Mouse (Mus musculus): ENCODE measurements around the gene AC140267.1. TPM values are rescaled to one million over a fixed set of nuclear protein-coding genes. Genes with fewer than 3 reads are reported as not detected.

The AC140267.1 gene
- polyA plus RNA-seq, 1 experiment from 2014 or later = not detected

GRCm38 (mm10) chr15:80203406-80203805 is 32.2 kb upstream of the AC140267.1 start:
- DNase-seq (ENCODE audit: low spot score) = peak; percentile 66
- no peak overlapping the region for H3K9ac ChIP-seq (ENCODE audit: low read length)
- no peak overlapping the region for H3K27ac ChIP-seq (ENCODE audit: low read depth)
- ATAC-seq (replicated peaks; ENCODE audit: low FRiP score, low TSS enrichment, low read depth) = no peak
- H3K27me3 ChIP-seq (replicated peaks; ENCODE audit: control insufficient read depth, insufficient read depth, low read length) = no peaks in the 10 kb centered on the region
- H3K9me3 ChIP-seq (ENCODE audit: control insufficient read depth, low read length) = no peaks in the 10 kb centered on the region; the same call in 1 of the 2 replicates
- no peak overlapping the region for H3K4me2 ChIP-seq (ENCODE audit: low read length)
- H3K36me3 ChIP-seq (ENCODE audit: control insufficient read depth, insufficient read depth, low read length) = no peaks in the 10 kb centered on the region
- H3K4me3 ChIP-seq (ENCODE audit: low read depth, low read length) = no peak overlapping the region
- 29% methylated on average over 4 of the region's 4 CpGs for WGBS
- no peaks in the 10 kb centered on the region for H3K4me1 ChIP-seq (replicated peaks; ENCODE audit: control insufficient read depth, insufficient read depth, low read length)

GRCm38 (mm10) chr15:80206057-80206565 is 29.5 kb upstream of the AC140267.1 start:
- H3K4me2 ChIP-seq (ENCODE audit: low read length) = no peak overlapping the region
- ATAC-seq (replicated peaks; ENCODE audit: low FRiP score, low TSS enrichment, low read depth) = no peak
- no peak overlapping the region for H3K9ac ChIP-seq (ENCODE audit: low read length)

GRCm38 (mm10) chr15:80208446-80208845 is 27.2 kb upstream of the AC140267.1 start:
- no peak overlapping the region for H3K4me2 ChIP-seq (ENCODE audit: low read length)
- no peak overlapping the region for H3K27ac ChIP-seq (ENCODE audit: low read depth)

More at GRCm38 (mm10) chr15:80206057-80206565, 29.5 kb upstream of the AC140267.1 start:
- Histone ChIP-seq H3K27ac (ENCODE audit: low read depth) (no peak overlapping the region), H3K36me3 (ENCODE audit: control insufficient read depth, insufficient read depth, low read length) (peaks cover 2% of the 10 kb centered on the region), H3K27me3 (replicated peaks; ENCODE audit: control insufficient read depth, insufficient read depth, low read length) (no peaks in the 10 kb centered on the region), H3K4me3 (ENCODE audit: low read depth, low read length) (no peak overlapping the region), H3K4me1 (replicated peaks; ENCODE audit: control insufficient read depth, insufficient read depth, low read length) (no peaks in the 10 kb centered on the region), H3K9me3 (ENCODE audit: control insufficient read depth, low read length) (no peaks in the 10 kb centered on the region)
- no peak for DNase-seq (ENCODE audit: low spot score)
- 79% methylated on average over 3 of the region's 3 CpGs for WGBS

GRCm38 (mm10) chr15:80213688-80214087 is 21.9 kb upstream of the AC140267.1 start:
- no peak for DNase-seq (ENCODE audit: low spot score)
- peaks cover 33% of the 10 kb centered on the region for H3K36me3 ChIP-seq (ENCODE audit: control insufficient read depth, insufficient read depth, low read length)
- no peaks in the 10 kb centered on the region for H3K4me1 ChIP-seq (replicated peaks; ENCODE audit: control insufficient read depth, insufficient read depth, low read length)
- no peak overlapping the region for H3K4me2 ChIP-seq (ENCODE audit: low read length)
- H3K27me3 ChIP-seq (replicated peaks; ENCODE audit: control insufficient read depth, insufficient read depth, low read length) = no peaks in the 10 kb centered on the region
- H3K27ac ChIP-seq (ENCODE audit: low read depth) = no peak overlapping the region
- no peak for ATAC-seq (replicated peaks; ENCODE audit: low FRiP score, low TSS enrichment, low read depth)
- no peaks in the 10 kb centered on the region for H3K9me3 ChIP-seq (ENCODE audit: control insufficient read depth, low read length)
- H3K9ac ChIP-seq (ENCODE audit: low read length) = no peak overlapping the region
- no peak overlapping the region for H3K4me3 ChIP-seq (ENCODE audit: low read depth, low read length)

More at GRCm38 (mm10) chr15:80208446-80208845, 27.2 kb upstream of the AC140267.1 start:
- no peaks in the 10 kb centered on the region for H3K9me3 ChIP-seq (ENCODE audit: control insufficient read depth, low read length)
- no peaks in the 10 kb centered on the region for H3K4me1 ChIP-seq (replicated peaks; ENCODE audit: control insufficient read depth, insufficient read depth, low read length)
- 56% methylated on average over 4 of the region's 4 CpGs for WGBS
- H3K36me3 ChIP-seq (ENCODE audit: control insufficient read depth, insufficient read depth, low read length) = peaks cover 23% of the 10 kb centered on the region
- no peak for DNase-seq (ENCODE audit: low spot score)
- no peak for ATAC-seq (replicated peaks; ENCODE audit: low FRiP score, low TSS enrichment, low read depth)
- no peaks in the 10 kb centered on the region for H3K27me3 ChIP-seq (replicated peaks; ENCODE audit: control insufficient read depth, insufficient read depth, low read length)
- no peak overlapping the region for H3K4me3 ChIP-seq (ENCODE audit: low read depth, low read length)
- no peak overlapping the region for H3K9ac ChIP-seq (ENCODE audit: low read length)

GRCm38 (mm10) chr15:80215716-80216479 is 19.7 kb upstream of the AC140267.1 start:
- 16% methylated on average over 10 of the region's 10 CpGs for WGBS
- DNase-seq (ENCODE audit: low spot score) = no peak
- ATAC-seq (replicated peaks; ENCODE audit: low FRiP score, low TSS enrichment, low read depth) = no peak

GRCm38 (mm10) chr15:80216480-80216820 is 19.2 kb upstream of the AC140267.1 start:
- WGBS = 59% methylated on average over 9 of the region's 9 CpGs
- H3K4me1 ChIP-seq (replicated peaks; ENCODE audit: control insufficient read depth, insufficient read depth, low read length) = 0 out of 2 replicates have a peak, but pooled peaks cover 3% of the 10 kb centered on the region
- no peak overlapping the region for H3K27ac ChIP-seq (ENCODE audit: low read depth)
- no peaks in the 10 kb centered on the region for H3K9me3 ChIP-seq (ENCODE audit: control insufficient read depth, low read length)
- no peak for ATAC-seq (replicated peaks; ENCODE audit: low FRiP score, low TSS enrichment, low read depth)
- H3K36me3 ChIP-seq (ENCODE audit: control insufficient read depth, insufficient read depth, low read length) = peaks cover 27% of the 10 kb centered on the region
- no peak overlapping the region for H3K9ac ChIP-seq (ENCODE audit: low read length)
- no peak for DNase-seq (ENCODE audit: low spot score)
- no peak overlapping the region for H3K4me2 ChIP-seq (ENCODE audit: low read length)
- no peaks in the 10 kb centered on the region for H3K27me3 ChIP-seq (replicated peaks; ENCODE audit: control insufficient read depth, insufficient read depth, low read length)
- no peak overlapping the region for H3K4me3 ChIP-seq (ENCODE audit: low read depth, low read length)

More at GRCm38 (mm10) chr15:80215716-80216479, 19.7 kb upstream of the AC140267.1 start:
- H3K4me3 ChIP-seq (ENCODE audit: low read depth, low read length) = no peak overlapping the region
- 0 out of 2 replicates have a peak, but pooled peaks cover 3% of the 10 kb centered on the region for H3K4me1 ChIP-seq (replicated peaks; ENCODE audit: control insufficient read depth, insufficient read depth, low read length)
- no peaks in the 10 kb centered on the region for H3K9me3 ChIP-seq (ENCODE audit: control insufficient read depth, low read length)
- H3K27me3 ChIP-seq (replicated peaks; ENCODE audit: control insufficient read depth, insufficient read depth, low read length) = no peaks in the 10 kb centered on the region
- no peak overlapping the region for H3K27ac ChIP-seq (ENCODE audit: low read depth)
- H3K36me3 ChIP-seq (ENCODE audit: control insufficient read depth, insufficient read depth, low read length) = peaks cover 33% of the 10 kb centered on the region
- H3K4me2 ChIP-seq (ENCODE audit: low read length) = no peak overlapping the region
- no peak overlapping the region for H3K9ac ChIP-seq (ENCODE audit: low read length)

- Histone ChIP-seq H3K27ac (ENCODE audit: low read depth) (no peak overlapping the region), H3K27me3 (replicated peaks; ENCODE audit: control insufficient read depth, insufficient read depth, low read length) (no peaks in the 10 kb centered on the region), H3K36me3 (ENCODE audit: control insufficient read depth, insufficient read depth, low read length) (peaks cover 17% of the 10 kb centered on the region), H3K4me1 (replicated peaks; ENCODE audit: control insufficient read depth, insufficient read depth, low read length) (0 out of 2 replicates have a peak, but pooled peaks cover 3% of the 10 kb centered on the region), H3K4me2 (ENCODE audit: low read length) (no peak overlapping the region), H3K4me3 (ENCODE audit: low read depth, low read length) (no peak overlapping the region), H3K9ac (ENCODE audit: low read length) (no peak overlapping the region), H3K9me3 (ENCODE audit: control insufficient read depth, low read length) (no peaks in the 10 kb centered on the region)
- no peak for ATAC-seq (replicated peaks; ENCODE audit: low FRiP score, low TSS enrichment, low read depth)
- DNase-seq (ENCODE audit: low spot score) = no peak
- 82% methylated on average over 10 of the region's 10 CpGs for WGBS
Observed at GRCm38 (mm10) chr15:80217476-80217875, 18.2 kb upstream of the AC140267.1 start.

GRCm38 (mm10) chr15:80219211-80219610 is 16.4 kb upstream of the AC140267.1 start:
- Histone ChIP-seq H3K36me3 (ENCODE audit: control insufficient read depth, insufficient read depth, low read length) (0 out of 2 replicates have a peak, but pooled peaks cover 7% of the 10 kb centered on the region), H3K4me3 (ENCODE audit: low read depth, low read length) (no peak overlapping the region), H3K27ac (ENCODE audit: low read depth) (no peak overlapping the region), H3K4me2 (ENCODE audit: low read length) (peak overlapping the region; percentile 30; the same call in 1 of the 2 replicates), H3K9me3 (ENCODE audit: control insufficient read depth, low read length) (no peaks in the 10 kb centered on the region), H3K27me3 (replicated peaks; ENCODE audit: control insufficient read depth, insufficient read depth, low read length) (no peaks in the 10 kb centered on the region), H3K4me1 (replicated peaks; ENCODE audit: control insufficient read depth, insufficient read depth, low read length) (0 out of 2 replicates have a peak, but pooled peaks cover 3% of the 10 kb centered on the region), H3K9ac (ENCODE audit: low read length) (no peak overlapping the region)
- ATAC-seq (replicated peaks; ENCODE audit: low FRiP score, low TSS enrichment, low read depth) = peak; percentile 53; the same call in 1 of the 2 replicates
- WGBS = 20% methylated on average over 14 of the region's 14 CpGs
- DNase-seq (ENCODE audit: low spot score) = no peak

All from intestine, embryonic 14.5 days (tissue).